Mouse (Mus musculus): Measurements from ENCODE around the gene Hsdl1.

GRCm38 (mm10) chr8:119547019-119547691, 27.8 kb downstream of the Hsdl1 start:
- TF ChIP-seq POLR2A (IDR thresholded peaks at IDR 0.05; ENCODE audit: low read depth, low read length) (no peak), CTCF (IDR thresholded peaks at IDR 0.05; ENCODE audit: extremely low read depth, insufficient read depth, insufficient read length, insufficient replicate concordance) (no peak)
